Mouse (Mus musculus): ENCODE data around the gene Ttc28.
A peak's percentile ranks its signal among the peaks of the same experiment; 100 is the strongest.

Ttc28 gene

DNA sequence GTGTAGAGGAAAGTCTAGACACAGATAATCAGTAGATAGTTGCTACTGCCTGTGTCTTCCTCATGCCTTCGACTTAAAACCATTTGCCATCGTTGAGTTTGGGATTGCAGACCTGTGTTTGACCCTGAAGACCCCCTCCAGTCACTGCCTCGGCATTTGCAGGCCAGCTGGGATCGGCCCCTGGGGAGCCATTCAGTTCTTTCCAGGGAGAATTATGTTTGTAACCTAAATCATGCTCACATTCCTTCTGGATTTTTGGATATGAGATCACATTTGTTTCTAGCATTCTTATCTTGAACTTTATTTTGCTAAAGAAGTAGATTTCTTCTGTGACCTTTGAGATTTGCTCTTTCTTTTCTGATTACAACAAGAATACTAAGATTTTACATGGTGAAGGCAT lies 80.5 kb downstream of the Ttc28 start:
- no peak for DNase-seq (ENCODE audit: low spot score)

DNA sequence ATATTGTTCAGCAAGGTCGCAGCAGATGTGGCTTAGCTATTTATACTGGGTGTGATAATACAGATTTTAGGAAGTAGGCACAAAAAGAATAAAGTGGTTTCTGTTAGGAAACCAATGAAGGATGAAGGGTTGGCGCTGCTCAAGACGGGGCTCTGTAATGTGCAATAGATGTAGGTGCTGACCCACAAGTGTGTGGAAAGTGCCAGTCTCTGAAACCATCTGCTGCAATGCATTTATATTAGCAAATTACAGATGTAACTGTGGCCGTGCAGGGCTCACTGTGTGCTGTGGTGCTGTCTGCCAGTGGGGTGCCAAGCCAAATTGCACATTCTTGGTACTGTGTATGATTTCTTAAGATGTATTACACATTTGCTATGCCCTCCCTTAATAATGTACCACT lies 81.3 kb downstream of the Ttc28 start:
- DNase-seq (ENCODE audit: low spot score): no peak

DNA sequence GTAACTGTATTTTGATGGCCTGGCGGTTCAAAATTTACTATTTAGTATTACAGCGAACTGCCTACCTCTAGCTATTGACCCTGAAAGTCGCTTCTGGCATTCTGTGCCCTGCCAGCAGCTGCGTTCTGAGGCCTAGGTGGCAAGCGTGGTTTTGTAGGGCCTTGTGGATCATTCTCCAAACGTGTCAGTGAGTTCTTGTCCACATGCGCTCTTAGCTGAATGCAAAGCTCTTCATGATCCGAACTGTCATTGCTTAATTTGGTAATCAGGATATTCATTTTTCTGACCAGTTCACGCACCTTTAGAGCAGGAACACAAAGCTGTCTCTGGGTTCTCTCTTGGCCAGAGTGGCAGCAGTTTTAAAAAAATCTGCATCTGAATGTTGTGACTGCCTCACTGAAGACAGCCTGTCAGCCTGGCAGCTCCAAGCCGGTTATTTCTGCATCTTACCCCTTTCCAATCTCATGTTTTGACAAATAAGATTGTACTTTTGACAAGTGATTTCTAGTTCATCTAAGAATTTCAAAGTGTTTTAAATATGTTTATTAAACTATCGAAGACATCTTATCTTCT lies 88.0 kb downstream of the Ttc28 start:
- no peak for DNase-seq (ENCODE audit: low spot score)

DNA sequence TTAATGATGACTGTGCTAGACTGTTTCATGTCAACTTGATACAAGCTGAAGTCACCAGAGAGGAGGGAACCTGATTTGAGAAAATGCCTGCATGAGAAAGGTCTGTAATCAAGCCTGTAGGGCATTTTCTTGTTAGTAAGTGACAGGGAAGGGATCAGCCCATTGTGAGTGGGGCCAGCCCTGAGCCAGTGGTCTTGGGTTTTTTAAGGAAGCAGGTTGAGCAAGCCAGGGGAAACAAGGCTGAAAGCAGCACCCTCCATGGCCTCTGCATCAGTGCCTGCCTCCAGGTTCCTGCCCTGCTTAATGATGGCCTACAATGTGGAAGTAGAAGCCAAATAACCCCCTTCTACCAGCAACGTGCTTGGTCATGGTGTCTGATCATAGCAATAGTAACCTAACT lies 89.0 kb downstream of the Ttc28 start:
- DNase-seq (ENCODE audit: low spot score): no peak

DNA sequence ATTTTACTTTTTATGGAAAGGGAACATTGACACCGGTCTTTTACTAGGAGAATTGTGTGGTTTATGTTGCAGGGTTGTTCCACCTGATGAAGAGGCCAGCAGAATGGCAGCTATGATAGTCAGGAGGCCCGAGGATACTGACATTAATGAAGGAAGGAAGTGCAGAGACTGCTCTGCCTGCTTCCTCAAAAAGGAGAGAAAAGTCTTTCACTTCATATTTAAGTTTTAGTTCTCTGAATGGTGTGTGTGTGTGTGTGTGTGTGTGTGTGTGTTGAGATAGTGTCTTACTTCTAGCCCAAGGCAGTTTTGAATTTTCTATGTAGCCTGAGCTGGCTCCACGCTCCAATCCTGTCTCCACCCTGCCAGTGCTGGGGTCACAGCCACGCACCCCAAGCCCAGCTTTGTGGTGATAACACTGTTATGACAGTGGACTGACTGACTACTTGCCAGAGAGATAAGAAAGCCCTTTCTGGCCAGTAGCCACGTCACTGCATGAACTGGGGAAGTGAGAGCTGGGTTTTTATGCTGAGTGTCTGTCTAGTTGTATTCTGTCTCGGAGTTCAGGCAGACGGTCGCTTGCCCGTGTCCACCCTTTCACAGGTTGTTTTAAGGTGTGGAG lies 90.7 kb downstream of the Ttc28 start:
- no peak for DNase-seq (ENCODE audit: low spot score)

DNA sequence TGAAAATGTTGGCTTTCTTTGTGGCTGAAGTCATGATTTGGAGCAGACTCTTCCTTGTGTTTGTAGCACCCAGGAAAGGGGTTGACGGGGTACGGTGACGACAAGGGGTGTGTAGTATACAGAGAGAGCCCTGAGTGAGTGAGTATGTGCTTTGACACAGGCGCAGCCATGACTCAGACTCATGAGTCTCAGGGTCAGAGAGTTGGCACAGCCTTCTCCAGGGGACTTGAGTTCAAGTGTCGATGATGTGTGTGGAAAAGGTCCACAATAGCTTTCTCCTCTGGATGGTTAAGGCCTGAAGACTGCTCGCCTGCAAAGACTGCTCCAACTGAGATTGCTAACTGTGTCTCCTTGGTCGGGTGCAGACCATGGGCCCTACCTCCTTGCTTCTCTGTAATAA lies 97.1 kb downstream of the Ttc28 start:
- no peak for DNase-seq (ENCODE audit: low spot score)

DNA sequence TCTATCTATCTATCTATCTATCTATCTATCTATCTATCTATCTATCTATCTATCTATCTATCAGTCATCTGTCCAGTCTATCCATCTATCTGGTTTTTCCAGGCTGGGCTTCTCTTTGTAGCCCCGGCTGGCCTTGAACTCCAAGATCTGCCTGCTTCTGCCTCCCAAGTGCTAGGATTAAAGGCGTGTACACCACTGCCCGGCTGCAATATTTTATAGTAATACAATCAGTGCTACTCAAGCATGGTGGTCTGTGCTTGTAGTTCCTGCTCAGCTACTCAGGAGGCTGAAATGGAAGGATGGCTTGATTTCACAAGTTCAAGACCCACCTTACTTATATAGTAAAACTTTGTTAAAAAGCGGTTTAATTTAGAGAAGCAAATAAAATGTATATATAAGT lies 98.2 kb downstream of the Ttc28 start:
- no peak for DNase-seq (ENCODE audit: low spot score)

DNA sequence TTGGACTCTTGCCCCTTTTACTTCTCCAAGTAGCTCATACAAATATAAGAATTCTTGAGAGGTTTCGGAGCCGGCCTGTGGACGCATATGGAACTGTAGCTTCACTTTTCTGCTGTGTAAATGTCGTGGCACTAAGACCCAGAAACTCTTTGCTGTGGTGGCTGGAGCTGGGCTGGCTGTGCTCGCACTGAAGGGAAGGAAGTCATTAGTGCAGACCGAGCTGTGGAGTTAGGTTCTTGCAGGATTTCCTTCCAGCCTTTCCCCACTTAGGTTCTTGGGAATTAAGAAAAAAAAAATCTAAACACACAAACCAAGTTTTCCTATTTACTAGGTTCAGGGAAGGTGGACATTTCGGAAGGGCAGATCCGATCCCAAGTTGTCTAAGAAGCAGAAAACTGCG lies 98.9 kb downstream of the Ttc28 start:
- DNase-seq (ENCODE audit: low spot score): peak; percentile 88

DNA sequence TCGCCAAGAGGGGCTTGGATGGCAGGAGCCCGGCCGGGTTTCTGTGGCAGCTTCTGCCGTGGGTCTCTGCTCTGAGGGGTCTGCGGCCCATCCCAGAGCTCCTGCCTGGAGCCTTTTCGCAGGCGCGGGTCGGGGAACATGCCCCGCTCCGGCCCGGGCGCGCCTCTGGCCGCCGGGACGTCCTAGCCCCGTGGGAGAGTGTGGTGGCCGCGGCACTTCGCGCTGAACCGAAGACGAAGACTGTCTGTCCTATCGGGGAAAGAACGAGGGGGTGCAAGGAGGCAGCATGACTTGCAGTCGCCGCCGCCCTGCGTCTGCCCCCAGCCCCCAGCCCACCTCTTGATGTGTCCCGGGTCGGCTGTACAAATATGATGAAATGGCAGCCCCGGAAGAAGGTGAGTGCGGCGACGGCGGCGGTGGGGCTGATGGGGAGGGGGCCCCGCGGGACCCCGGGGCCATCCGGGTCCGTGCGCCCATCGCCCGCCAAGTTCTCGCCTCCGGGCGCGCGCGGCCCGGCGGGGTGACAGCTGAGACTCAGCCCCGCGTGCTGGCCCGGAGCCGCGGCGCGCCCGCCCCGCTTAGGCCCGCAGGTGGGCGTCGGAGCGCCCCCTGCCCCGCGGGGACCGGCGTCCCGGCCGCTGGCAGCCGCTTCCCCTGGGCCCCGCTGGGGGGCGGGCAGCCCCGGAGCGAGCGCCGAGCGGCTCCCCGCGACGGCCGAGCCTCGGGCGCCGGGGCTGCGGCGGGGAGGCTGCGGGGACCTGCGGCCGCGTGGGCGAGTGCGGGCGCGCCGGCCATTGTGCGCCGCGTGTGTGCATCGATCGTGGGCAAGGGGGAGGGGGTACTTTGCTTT lies 99.6 kb downstream of the Ttc28 start:
- DNase-seq (ENCODE audit: low spot score): peak; percentile 38

DNA sequence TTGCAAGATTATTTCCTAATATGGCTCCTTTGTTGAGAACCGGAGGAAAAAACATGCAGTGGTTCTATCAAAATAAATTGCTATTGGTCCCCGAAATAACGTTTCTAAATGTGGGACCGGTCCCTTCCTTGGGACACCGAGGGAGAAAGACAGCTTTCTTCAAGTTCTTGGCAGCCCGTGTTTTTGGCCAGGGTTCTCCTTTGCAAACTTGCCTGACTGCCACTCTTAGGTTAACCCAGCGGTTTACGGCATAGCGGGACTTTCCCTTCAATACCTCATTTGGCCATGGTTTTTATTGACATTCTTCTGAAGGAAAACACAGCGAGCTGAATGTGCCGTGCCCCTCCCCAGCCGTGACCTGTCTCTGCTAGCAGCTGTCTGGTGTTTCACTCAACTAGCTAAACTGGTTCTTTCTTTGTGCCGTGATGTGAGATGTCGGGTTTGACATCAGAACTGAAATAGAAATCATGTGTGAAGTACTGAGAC lies 100.3 kb downstream of the Ttc28 start:
- DNase-seq (ENCODE audit: low spot score): peak; percentile 78

DNA sequence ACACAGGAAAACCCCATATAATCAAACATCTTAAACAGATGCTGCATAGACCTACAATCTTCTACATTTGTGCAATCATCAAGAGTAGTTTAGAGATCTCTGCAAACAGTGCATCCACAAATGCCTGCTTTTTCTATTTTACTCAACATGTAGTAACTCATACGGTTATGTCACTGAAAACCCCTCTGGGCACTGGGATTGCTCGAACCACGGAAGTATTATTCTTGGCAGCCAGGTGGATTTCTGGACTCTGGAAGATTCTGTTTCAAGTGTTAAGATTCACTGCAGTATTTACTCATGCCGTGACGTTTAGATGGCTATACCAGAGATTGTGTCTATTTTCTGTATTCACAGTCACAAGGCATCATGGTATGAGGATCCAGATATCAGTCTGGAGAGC lies 101.0 kb downstream of the Ttc28 start:
- no peak for DNase-seq (ENCODE audit: low spot score)

DNA sequence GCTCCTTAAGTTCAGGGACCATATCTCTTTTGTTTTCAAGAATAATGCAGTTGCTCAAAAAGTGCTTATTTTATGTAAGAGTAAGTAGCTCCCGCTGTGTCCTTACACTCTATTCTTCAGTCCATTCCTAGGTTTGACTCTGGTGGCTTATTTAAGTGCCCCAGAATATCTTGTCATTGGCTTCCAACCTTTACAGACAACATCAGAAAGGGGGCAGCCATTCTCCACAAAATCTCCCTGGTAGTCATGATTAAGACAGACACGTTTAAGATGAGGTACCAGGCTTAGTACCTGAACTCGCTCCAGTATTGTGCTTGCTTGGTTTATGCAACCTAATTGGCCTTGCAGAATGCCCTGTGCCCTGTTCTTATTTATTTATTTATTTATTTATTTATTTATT lies 102.8 kb downstream of the Ttc28 start:
- DNase-seq (ENCODE audit: low spot score): peak; percentile 31

DNA sequence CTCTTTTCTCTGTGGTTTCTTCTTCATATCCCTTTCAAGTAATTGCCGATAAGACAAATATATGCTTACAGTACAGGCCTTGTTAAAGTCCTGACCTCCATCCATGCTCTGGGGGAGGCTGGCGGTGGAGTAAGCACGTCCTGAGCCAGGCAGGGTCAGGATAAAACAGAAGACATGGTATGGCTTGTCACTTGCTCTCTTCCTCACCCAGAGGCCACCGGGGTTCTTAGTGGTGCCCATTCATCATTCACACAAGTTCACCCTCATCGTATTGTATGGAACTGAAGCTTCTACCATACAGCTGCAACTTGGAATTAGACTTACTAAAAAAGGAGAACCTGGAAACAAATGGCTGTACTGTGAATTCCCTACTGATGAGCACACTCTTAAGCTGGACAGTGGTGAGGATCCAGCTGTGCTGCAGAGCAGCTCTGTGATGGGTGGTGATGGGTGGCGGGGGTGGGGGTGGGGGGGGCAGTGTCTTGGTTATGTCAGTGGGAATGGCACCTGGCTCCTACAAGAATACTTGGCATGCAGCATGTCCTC lies 104.6 kb downstream of the Ttc28 start:
- DNase-seq (ENCODE audit: low spot score): no peak

DNA sequence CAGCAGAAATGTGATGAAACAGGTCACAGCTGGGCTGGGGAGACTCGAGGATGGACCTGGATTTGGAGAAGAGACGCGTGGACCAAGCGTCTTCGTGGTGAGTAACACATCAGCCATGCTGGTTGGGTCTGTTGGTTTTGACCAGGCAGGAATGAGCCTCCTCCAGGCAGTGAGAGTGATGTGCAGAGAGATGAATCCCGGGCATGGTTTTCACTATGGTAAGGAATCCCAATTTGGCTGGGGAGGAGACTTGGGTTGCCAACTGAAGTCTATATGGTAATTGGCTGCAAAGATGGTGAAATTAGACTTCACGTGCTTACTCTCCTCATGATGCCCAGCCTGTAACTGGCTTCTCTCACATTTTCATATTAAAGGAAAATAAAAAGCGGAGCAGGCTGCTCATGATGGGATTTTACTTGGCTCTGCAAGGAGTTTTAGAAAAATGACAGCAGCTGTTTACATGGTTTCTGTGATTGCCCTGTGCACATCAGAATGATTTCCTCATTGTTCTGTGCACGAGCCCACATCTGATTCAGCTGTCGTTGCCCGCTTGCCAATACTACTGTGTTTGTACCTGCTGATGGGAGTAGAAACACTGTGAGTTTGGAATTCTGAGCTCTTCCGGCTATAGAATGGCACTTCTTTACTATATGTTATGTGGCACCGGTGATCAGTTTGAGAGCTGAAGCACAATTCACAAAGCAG lies 117.4 kb downstream of the Ttc28 start:
- no peak for DNase-seq (ENCODE audit: low spot score)

DNA sequence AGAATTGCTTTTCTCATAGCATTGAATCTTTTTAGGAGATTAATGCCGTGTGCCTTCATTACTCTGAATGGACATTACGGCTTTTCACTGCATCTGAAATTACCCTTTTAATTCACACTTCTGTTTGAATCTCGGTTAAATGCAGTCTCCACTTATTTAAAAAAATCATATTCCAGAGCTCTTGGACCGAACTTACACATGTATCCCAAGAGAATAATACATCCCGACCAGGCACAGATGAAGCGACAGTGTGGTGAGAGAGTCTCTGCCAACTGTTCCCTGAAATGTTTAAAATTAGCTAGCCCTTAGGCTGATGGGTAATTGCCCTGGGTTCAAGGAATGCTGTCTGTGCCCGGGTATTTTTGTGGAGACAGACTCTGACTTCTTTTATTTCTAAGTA lies 118.1 kb downstream of the Ttc28 start:
- DNase-seq (ENCODE audit: low spot score): no peak

DNA sequence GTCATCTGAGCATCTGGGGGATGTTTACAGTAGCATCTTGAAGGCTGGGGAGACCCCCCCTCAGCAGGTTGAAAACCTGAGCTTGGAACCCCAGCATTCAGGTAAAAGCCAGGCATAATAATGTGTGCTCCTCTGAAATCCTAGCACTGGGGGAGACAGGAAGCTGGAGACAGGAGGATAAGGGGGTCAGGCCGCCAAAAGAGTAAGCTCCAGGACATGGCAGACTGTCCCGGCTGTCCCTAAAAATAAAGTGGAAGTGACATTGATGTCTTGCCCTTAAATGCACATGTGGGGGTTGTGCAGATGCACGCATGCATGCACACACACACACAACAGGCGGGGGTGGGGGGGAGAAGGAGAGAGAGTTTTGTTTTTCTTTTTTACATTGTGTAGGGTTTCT lies 118.7 kb downstream of the Ttc28 start:
- no peak for DNase-seq (ENCODE audit: low spot score)

DNA sequence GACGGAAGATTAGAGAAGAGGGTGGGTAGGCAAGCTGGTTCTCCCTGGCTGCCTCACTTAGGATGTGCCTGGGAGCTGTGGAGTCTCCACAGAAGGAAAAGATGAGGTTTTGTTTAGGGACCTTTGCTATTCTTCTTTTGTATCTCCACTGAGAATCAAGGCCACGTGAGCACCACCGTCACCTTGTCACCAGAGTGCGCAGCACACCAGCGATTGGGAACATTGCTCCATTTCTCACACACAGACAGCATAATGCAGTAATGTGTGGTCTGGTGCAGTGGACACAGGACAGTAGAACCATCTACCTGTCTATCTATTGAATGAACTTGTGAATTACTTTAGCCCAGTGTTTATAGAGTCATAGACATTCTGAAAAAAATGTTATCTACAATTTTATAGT lies 121.3 kb downstream of the Ttc28 start:
- DNase-seq (ENCODE audit: low spot score): no peak

DNA sequence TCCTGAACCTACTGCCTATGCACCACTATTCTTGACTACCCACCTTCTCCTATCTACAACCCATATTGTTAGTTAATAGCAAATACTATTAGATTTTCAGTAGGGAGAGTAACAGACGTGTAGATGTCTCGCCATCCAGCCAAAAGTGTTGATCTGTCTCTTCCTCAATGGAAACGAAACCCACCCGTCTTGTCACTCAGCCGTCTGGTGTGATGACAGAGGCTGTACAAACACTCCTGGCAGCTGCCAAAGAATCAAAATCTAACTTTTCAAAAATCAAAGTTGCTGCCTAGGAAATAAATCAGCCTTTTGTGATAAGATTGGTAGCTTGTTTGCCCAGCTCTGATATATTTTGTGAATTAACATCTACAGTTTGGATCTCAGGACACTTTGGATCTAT lies 123.6 kb downstream of the Ttc28 start:
- DNase-seq (ENCODE audit: low spot score): no peak

DNA sequence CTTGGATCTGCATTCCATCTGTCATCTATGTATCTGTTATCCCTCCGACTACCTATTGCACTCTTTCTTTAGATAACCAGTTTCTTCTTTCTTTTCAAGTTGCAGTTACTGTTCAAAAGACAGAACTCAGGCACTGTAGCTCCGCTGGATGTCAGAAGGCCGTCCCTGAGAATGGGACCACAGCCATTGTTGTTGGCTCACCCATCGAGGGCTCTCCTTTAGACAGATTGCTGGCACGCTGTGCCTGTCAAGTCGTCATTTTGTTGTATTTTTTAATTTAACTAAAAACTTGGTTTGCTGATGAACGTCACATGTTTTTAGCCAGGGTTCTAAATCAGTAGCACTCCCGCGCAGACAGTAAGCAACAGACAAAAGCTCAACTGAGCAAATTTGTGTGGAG lies 124.1 kb downstream of the Ttc28 start:
- DNase-seq (ENCODE audit: low spot score): no peak

DNA sequence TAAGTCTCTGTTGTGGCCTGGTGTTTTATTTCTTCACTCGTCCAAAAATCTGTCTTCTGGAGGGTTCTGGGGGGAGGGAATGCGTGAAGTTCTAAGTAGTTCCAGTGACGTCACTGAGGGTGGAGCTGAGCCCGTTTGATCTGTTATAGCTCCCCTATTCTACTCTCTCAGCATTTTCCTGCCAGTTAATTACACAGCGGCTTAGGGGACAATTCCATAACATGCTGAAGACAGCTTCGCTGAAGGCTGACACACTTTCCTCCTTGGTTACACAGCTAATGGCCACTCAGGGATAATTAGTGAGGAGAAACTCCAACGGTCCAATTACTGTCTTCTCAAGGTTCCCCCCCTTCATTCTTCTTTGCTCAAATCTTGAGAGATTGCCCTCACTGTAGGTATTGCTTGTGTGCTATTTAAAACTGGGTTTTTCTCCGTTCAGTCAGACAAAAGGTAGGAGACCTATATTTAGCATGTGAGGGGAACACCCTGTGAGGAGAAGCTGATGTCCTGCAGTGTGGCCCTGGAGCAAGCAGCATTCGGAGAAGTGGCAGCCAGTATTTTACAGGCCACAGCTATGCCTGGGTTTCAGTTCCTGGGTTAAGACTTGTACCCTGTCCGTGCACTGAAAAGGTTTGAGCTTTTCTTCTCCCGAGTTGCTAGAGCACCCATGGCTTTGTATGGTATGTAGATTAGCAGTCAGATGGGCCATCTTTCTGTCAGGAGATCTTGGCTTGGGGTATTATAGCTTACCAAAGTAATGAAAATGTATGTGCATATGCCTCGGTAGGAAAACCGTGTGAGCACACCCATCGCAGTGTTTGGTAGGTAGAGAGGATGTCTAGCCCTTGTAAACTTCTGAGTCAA lies 126.9 kb downstream of the Ttc28 start:
- DNase-seq (ENCODE audit: low spot score): peak; percentile 28

DNA sequence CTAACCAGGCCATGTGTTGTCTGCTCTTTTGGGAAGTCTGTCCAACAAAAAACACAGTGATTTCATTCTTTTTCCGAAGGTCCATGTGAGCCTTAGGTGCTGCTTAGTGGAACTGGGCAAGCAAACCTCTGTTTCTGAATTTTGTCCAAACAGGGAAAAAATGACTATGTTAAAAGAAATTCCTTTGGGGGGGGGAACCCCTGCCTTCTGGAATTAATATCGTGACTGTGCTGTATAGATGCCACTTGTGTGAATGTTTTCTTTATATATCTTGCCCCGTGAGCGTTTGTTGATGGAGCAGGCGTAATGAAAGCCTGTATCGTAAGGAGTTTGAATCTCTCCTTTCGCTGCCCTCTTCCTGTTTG lies 127.5 kb downstream of the Ttc28 start:
- DNase-seq (ENCODE audit: low spot score): no peak

DNA sequence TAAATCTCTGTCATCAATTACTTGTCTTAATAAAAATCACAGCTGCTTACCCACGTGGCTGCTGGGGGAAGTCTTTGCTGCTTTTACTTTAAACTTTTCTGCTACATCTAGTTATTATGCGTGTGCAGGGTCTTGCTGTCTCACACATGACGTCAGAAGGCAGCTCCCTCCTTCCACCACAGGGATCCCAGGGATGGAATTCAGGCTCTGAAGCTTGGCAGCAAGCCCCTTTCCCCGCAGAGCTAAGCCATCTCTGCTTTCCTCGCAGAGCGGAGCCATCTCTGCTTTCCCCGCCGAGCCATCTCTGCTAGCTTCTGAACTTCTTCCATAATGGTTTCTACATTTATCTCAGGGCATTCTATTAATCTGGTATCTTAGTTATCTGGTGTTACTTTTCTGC lies 128.3 kb downstream of the Ttc28 start:
- DNase-seq (ENCODE audit: low spot score): no peak

All from embryo, embryonic 10 days (tissue).